Mouse (Mus musculus) CH12.LX (cell line): ENCODE data around the gene Farp1.

ENCODE experiments used
- POLR2A ChIP-seq: IDR thresholded peaks from 2 replicates; pipeline ENCODE4 v1.6.1; 2011; ENCODE audit warnings: low read depth, mild to moderate bottlenecking, improper control_type of control experiment, low read length
- TBP ChIP-seq: conservative IDR thresholded peaks from 2 replicates; pipeline ENCODE4 v1.6.1; 2011; ENCODE audit warnings: low read depth, low read length, improper control_type of control experiment
- USF1 ChIP-seq: IDR thresholded peaks from 2 replicates; pipeline ENCODE4 v1.6.1; 2014; ENCODE audit warnings: low read depth, mild to moderate bottlenecking, inconsistent platforms, low read length, improper control_type of control experiment
- ZKSCAN1 ChIP-seq: IDR thresholded peaks from 2 replicates; pipeline ENCODE4 v1.6.1; 2012; ENCODE audit warnings: low read depth, inconsistent platforms, low read length, improper control_type of control experiment, borderline replicate concordance

GRCm38 (mm10) chr14:121261229-121261879, 226.4 kb downstream of the Farp1 start:
- no peak for TF ChIP-seq TBP
- no peak for TF ChIP-seq USF1
- no peak for TF ChIP-seq ZKSCAN1
- TF ChIP-seq POLR2A: no peak
